Mouse (Mus musculus) MEL (cell line): ENCODE measurements around the gene Heg1. TPM values are rescaled to one million over a fixed set of nuclear protein-coding genes. Genes with fewer than 3 reads are reported as not detected.

Source experiments
- DNase-seq: peaks from one replicate; pipeline ENCODE4 v3.0.0; 2011; ENCODE audit warnings: low read depth, low spot score
- H3K27ac ChIP-seq: 2 replicates; pipeline ENCODE4 v1.5.1; 2012; ENCODE audit warnings: low read depth, mild to moderate bottlenecking, control low read depth, low read length, moderate library complexity; ENCODE audit not compliant: control insufficient read depth
- H3K27me3 ChIP-seq, 2 experiments: fragments of 150-350 bp in 1 of 2; sonication (generic) in 1 of 2; 2 replicates each; pipeline ENCODE4 v1.6.1; 2012; ENCODE audit warnings: low read length in 2 of 2, mild to moderate bottlenecking in 2 of 2, improper control_type of control experiment in 1 of 2, moderate library complexity in 1 of 2; ENCODE audit not compliant: insufficient read depth in 2 of 2, control insufficient read depth in 1 of 2
- H3K36me3 ChIP-seq, 2 experiments: 2 replicates each; pipeline ENCODE4 v1.6.1; 2012 to 2014; ENCODE audit warnings: low read length in 2 of 2, improper control_type of control experiment in 1 of 2, inconsistent platforms in 1 of 2, mild to moderate bottlenecking in 1 of 2; ENCODE audit not compliant: insufficient read depth in 2 of 2, control insufficient read depth in 1 of 2
- H3K4me1 ChIP-seq, 2 experiments: fragments of 150-350 bp in 1 of 2; sonication (generic) in 1 of 2; 2 replicates each; pipeline ENCODE4 v1.6.1; 2012; ENCODE audit warnings: low read length in 2 of 2, improper control_type of control experiment in 1 of 2, mild to moderate bottlenecking in 1 of 2; ENCODE audit not compliant: insufficient read depth in 2 of 2, control insufficient read depth in 1 of 2
- H3K4me3 ChIP-seq, 2 experiments: fragments of 150-350 bp in 1 of 2; sonication (generic) in 1 of 2; 2 replicates each; pipeline ENCODE4 v1.5.1; 2012; ENCODE audit warnings: low read depth in 2 of 2, low read length in 2 of 2, mild to moderate bottlenecking in 2 of 2, moderate library complexity in 2 of 2, control low read depth in 1 of 2, improper control_type of control experiment in 1 of 2; ENCODE audit not compliant: control insufficient read depth in 1 of 2, insufficient read depth in 1 of 2
- H3K79me2 ChIP-seq: 2 replicates; pipeline ENCODE4 v1.6.1; 2012; ENCODE audit warnings: mild to moderate bottlenecking, low read length, moderate library complexity; ENCODE audit not compliant: control insufficient read depth, poor library complexity, insufficient read depth
- H3K9ac ChIP-seq: 2 replicates; pipeline ENCODE4 v1.6.1; 2012; ENCODE audit warnings: low read depth, mild to moderate bottlenecking, control low read depth, low read length, moderate library complexity; ENCODE audit not compliant: control insufficient read depth, poor library complexity, severe bottlenecking
- H3K9me3 ChIP-seq: fragments of 150-350 bp; sonication (generic); replicated peaks from 2 replicates; pipeline ENCODE4 v1.6.1; 2012; ENCODE audit warnings: mild to moderate bottlenecking, low read length, improper control_type of control experiment, moderate library complexity; ENCODE audit not compliant: insufficient read depth
- BHLHE40 ChIP-seq: IDR thresholded peaks from 2 replicates; pipeline ENCODE4 v1.6.1; 2012; ENCODE audit warnings: low read depth, mild to moderate bottlenecking, inconsistent platforms, low read length, improper control_type of control experiment, borderline replicate concordance
- CHD1 ChIP-seq: IDR thresholded peaks from 2 replicates; pipeline ENCODE4 v1.6.1; 2012; ENCODE audit warnings: low read depth, mild to moderate bottlenecking, inconsistent platforms, low read length, improper control_type of control experiment
- CHD2 ChIP-seq: IDR thresholded peaks from 2 replicates; pipeline ENCODE4 v1.6.1; 2011; ENCODE audit warnings: low read length, improper control_type of control experiment
- CTCF ChIP-seq, 3 experiments: IDR thresholded peaks in 2 of 3; conservative IDR thresholded peaks in 1 of 3; 2 replicates each; pipeline ENCODE4 v1.5.1; 2011 to 2012; ENCODE audit warnings: low read length in 3 of 3, low read depth in 2 of 3, mild to moderate bottlenecking in 2 of 3, improper control_type of control experiment in 1 of 3, inconsistent platforms in 1 of 3, mixed read lengths in 1 of 3, moderate library complexity in 1 of 3; ENCODE audit not compliant: control insufficient read depth in 1 of 3, insufficient read depth in 1 of 3, poor library complexity in 1 of 3, severe bottlenecking in 1 of 3
- ETS1 ChIP-seq: IDR thresholded peaks from 2 replicates; pipeline ENCODE4 v1.6.1; 2012; ENCODE audit warnings: low read depth, mild to moderate bottlenecking, inconsistent platforms, low read length, improper control_type of control experiment, moderate library complexity
- GATA1 ChIP-seq: IDR thresholded peaks from 2 replicates; pipeline ENCODE4 v1.6.1; 2011; ENCODE audit warnings: low read depth, low read length, improper control_type of control experiment
- HCFC1 ChIP-seq: IDR thresholded peaks from 2 replicates; pipeline ENCODE4 v1.6.1; 2012; ENCODE audit warnings: low read depth, mild to moderate bottlenecking, inconsistent platforms, low read length, improper control_type of control experiment, moderate library complexity
- JUND ChIP-seq: IDR thresholded peaks from 2 replicates; pipeline ENCODE4 v1.6.1; 2011; ENCODE audit warnings: low read depth, mild to moderate bottlenecking, improper control_type of control experiment, low read length
- KAT2A ChIP-seq: conservative IDR thresholded peaks from 2 replicates; pipeline ENCODE4 v1.6.1; 2012; ENCODE audit warnings: low read depth, low read length, improper control_type of control experiment, inconsistent platforms
- MAFK ChIP-seq: IDR thresholded peaks from 2 replicates; pipeline ENCODE4 v1.6.1; 2011; ENCODE audit warnings: low read depth, mild to moderate bottlenecking, low read length, improper control_type of control experiment, borderline replicate concordance
- MAX ChIP-seq: IDR thresholded peaks from 2 replicates; pipeline ENCODE4 v1.6.1; 2011; ENCODE audit warnings: low read length, improper control_type of control experiment
- MAZ ChIP-seq: IDR thresholded peaks from 2 replicates; pipeline ENCODE4 v1.6.1; 2012; ENCODE audit warnings: low read depth, mild to moderate bottlenecking, inconsistent platforms, low read length, improper control_type of control experiment
- MEF2A ChIP-seq: IDR thresholded peaks from 2 replicates; pipeline ENCODE4 v1.6.1; 2014; ENCODE audit warnings: low read depth, mild to moderate bottlenecking, inconsistent platforms, low read length, improper control_type of control experiment; ENCODE audit not compliant: poor library complexity, insufficient replicate concordance, severe bottlenecking; ENCODE audit errors: extremely low read depth
- MXI1 ChIP-seq: IDR thresholded peaks from 2 replicates; pipeline ENCODE4 v1.6.1; 2011; ENCODE audit warnings: mild to moderate bottlenecking, low read depth, low read length, improper control_type of control experiment
- MYB ChIP-seq: IDR thresholded peaks from 2 replicates; pipeline ENCODE4 v1.6.1; 2011; ENCODE audit warnings: mild to moderate bottlenecking, low read depth, low read length, improper control_type of control experiment
- MYC ChIP-seq: IDR thresholded peaks from 2 replicates; pipeline ENCODE4 v1.6.1; 2011; ENCODE audit warnings: low read depth, mild to moderate bottlenecking, low read length, improper control_type of control experiment, moderate library complexity
- NELFE ChIP-seq: IDR thresholded peaks from 2 replicates; pipeline ENCODE4 v1.6.1; 2011; ENCODE audit warnings: low read depth, low read length, improper control_type of control experiment
- POLR2AphosphoS5 ChIP-seq: IDR thresholded peaks from 2 replicates; pipeline ENCODE4 v1.6.1; 2012; ENCODE audit warnings: low read depth, borderline replicate concordance, mild to moderate bottlenecking, inconsistent platforms, low read length, moderate library complexity, mixed read lengths
- RAD21 ChIP-seq: IDR thresholded peaks from 2 replicates; pipeline ENCODE4 v1.6.1; 2011; ENCODE audit warnings: mild to moderate bottlenecking, low read depth, low read length, improper control_type of control experiment
- SIN3A ChIP-seq: IDR thresholded peaks from 2 replicates; pipeline ENCODE4 v1.6.1; 2012; ENCODE audit warnings: low read length, improper control_type of control experiment, inconsistent platforms
- TAL1 ChIP-seq: IDR thresholded peaks from 2 replicates; pipeline ENCODE4 v1.6.1; 2012; ENCODE audit warnings: mild to moderate bottlenecking, inconsistent platforms, low read length, moderate library complexity, mixed read lengths
- TBP ChIP-seq: IDR thresholded peaks from 2 replicates; pipeline ENCODE4 v1.8.0; 2011; ENCODE audit warnings: low read depth, low read length, improper control_type of control experiment
- TCF12 ChIP-seq: IDR thresholded peaks from 2 replicates; pipeline ENCODE4 v1.6.1; 2014; ENCODE audit warnings: low read depth, mild to moderate bottlenecking, inconsistent platforms, low read length, improper control_type of control experiment, moderate library complexity
- USF1 ChIP-seq: IDR thresholded peaks from 2 replicates; pipeline ENCODE4 v1.6.1; 2014; ENCODE audit warnings: low read depth, mild to moderate bottlenecking, inconsistent platforms, low read length, improper control_type of control experiment, moderate library complexity
- ZMIZ1 ChIP-seq: IDR thresholded peaks from 2 replicates; pipeline ENCODE4 v1.6.1; 2012; ENCODE audit warnings: low read depth, mild to moderate bottlenecking, inconsistent platforms, low read length, improper control_type of control experiment, moderate library complexity
- polyA plus RNA-seq, 2 experiments: library from polyadenylated mRNA; stranded (reverse) in 1 of 2; unstranded in 1 of 2; fragments of >175 nt in 1 of 2; fragments of >200 nt in 1 of 2; gene quantifications; 2 replicates each; pipeline versions ENCODE4 v1.2.1 to v1.2.4; 2012; ENCODE audit warnings: low replicate concordance in 2 of 2, low read depth in 1 of 2; ENCODE audit not compliant: insufficient read length in 2 of 2, insufficient read depth in 1 of 2, missing spikeins in 1 of 2
- total RNA-seq: library from RNA; depleted of rRNA; stranded (reverse); fragments of 300-350 nt; gene quantifications from 2 replicates; pipeline ENCODE4 v1.2.3, GENCODE M21; 2012

Gene Heg1
- total and polyA plus RNA-seq, 3 experiments = 4.1 to 72.0 (median 6.9) TPM

DNA sequence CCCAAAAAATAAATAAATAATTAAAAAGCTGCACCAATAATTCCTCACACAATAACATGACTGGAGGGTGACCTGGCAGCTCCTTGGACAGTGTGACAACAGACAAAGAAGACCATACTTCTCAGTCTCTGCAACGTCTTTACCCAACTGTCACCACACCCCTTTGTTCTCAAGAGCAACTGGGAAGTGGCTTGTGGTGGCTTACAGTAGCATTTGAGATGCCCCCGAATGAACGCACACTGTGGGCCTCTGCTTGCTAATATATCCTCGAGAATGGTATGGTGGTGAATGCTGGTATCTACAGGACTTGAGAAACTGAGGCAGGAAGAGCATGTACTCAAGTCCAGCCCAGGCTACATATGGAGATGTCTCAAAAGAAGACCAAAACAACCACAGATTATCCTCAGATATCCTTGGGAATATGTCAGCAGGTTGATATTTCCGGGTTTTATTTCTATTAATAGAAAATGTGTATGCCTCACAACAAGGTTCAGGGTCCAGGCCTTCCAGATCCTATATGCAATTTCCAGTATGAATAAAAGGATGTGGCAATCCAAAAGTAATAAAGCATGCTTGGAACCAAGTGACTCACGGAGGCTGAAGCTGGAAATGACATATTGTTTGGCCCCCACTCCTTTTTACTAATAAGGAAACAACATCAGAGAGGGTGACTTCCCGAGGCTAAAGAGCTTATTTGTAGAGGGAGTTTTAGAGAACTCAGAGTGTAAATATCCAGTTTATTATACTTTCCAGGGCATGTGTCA is 92.8 kb downstream of the Heg1 start (continued):
- TF ChIP-seq MYB (peak; percentile 55), JUND (no peak), CHD2 (no peak), TBP (peak; percentile 78)

DNA sequence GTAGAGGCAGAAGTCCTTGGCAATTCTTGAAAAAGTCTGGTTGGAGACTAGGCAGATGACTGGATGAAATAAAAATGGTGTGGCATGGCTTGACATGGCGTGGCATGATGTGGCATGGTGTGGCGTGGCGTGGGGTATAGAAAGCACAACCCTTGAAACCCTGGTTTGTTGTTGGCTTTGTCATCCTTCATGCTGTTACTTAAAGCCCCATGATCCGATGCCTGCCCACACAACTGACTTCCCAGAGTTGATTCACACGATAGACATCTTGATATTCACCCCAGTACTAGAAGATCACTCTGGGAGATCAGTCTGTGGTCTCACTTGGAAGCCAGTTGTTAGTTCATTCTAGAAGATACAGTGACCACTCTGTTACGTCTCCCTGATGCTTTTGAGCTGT is 93.4 kb downstream of the Heg1 start:
- H3K27me3 ChIP-seq = no peaks in the 10 kb centered on the region
- H3K9me3 ChIP-seq = no peaks in the 10 kb centered on the region
- peaks cover 34 to 61% of the 10 kb centered on the region in 2 experiments for H3K4me1 ChIP-seq
- peaks cover 0 to 58% of the 10 kb centered on the region in 2 experiments; a peak in 2 of 4 replicates for H3K36me3 ChIP-seq
- no peak overlapping the region for H3K9ac ChIP-seq
- DNase-seq = no peak
- TF ChIP-seq CTCF (IDR thresholded peaks at IDR 0.05 in 2 of 3, conservative IDR thresholded peaks at IDR 0.05 in 1 of 3; ENCODE audit: control insufficient read depth in 1 of 3, insufficient read depth in 1 of 3, low read depth in 2 of 3, low read length in 3 of 3, poor library complexity in 1 of 3, severe bottlenecking in 1 of 3) (no peak), KAT2A (no peak), NELFE (peak; percentile 46), CHD1 (0 out of 2 replicates have a peak, but pooled peaks have one; percentile 16), BHLHE40 (no peak), RAD21 (no peak), CHD2 (no peak), TAL1 (no peak), MAFK (no peak), MAX (no peak), MAZ (0 out of 2 replicates have a peak, but pooled peaks have one; percentile 17), JUND (no peak), ZMIZ1 (peak; percentile 94), MXI1 (no peak)
- H3K79me2 ChIP-seq = no peaks in the 10 kb centered on the region
- peak overlapping the region; percentile 78; the same call in 1 of the 2 replicates for H3K27ac ChIP-seq
- no peak overlapping the region for H3K4me3 ChIP-seq

DNA sequence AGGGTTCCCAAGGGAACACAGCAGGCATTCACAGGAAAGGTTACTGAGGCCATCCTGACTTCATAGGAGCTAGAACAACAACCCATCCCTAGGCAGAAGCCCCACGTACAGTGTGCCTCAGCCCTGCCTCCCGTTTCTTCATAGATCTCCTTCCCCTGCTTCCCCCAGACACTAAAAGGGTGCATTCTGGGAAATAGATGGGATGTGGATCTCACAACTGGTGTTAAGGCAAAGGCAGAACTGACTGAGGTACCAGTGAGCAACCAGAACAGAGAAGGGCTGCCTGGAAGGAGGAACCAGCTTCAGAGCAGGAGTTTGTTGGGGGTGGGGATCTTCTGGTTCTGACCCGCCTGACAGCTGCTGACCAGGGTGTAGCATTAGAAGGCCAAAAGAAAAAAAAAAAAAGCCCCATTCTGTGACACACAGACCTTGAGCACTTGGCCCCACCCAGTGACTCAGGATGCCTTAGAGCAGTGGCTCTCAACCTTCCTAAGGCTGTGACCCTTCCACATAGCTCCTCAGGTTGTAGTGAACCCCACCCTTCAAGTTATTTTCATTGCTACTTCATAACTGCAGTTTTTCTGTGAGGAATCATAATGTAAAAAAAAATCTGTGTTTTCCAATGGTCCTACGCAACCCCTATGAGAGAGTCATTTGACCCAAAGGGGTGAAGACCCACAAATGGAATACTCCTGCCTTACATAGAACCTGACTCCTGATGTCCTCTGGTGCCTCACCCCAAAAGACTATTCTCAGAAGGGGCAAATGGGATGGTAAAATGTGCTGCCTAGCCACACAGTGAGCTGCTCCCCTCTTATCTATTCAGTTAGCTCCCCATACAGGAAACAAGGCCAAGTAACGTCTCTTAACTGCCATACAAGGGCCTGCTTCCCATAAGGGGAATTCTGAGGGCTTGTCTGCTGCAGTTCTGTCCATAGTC is 97.9 kb downstream of the Heg1 start:
- Histone ChIP-seq H3K27ac (peak overlapping the region; percentile 97), H3K27me3 (no peaks in the 10 kb centered on the region), H3K79me2 (no peaks in the 10 kb centered on the region), H3K9me3 (no peaks in the 10 kb centered on the region), H3K4me1 (peaks cover 43 to 67% of the 10 kb centered on the region in 2 experiments), H3K4me3 (no peak overlapping the region; a peak in 2 of 4 replicates), H3K36me3 (peaks cover 0 to 59% of the 10 kb centered on the region in 2 experiments; a peak in 2 of 4 replicates), H3K9ac (peak overlapping the region; percentile 54)
- DNase-seq = peak; percentile 90
- TF ChIP-seq GATA1 = peak; percentile 94
- no peak for TF ChIP-seq RAD21
- peak; percentile 19; the same call in 1 of the 2 replicates for TF ChIP-seq HCFC1
- TF ChIP-seq SIN3A = peak; percentile 84
- TF ChIP-seq TBP = peak; percentile 86
- peak; percentile 91 for TF ChIP-seq TCF12
- no peak for TF ChIP-seq KAT2A
- TF ChIP-seq ETS1 = peak; percentile 86
- peak; percentile 100 for TF ChIP-seq MYB
- 0 out of 2 replicates have a peak, but pooled peaks have one; percentile 7 for TF ChIP-seq MAZ
- peak; percentile 56; the same call in 1 of the 2 replicates for TF ChIP-seq POLR2AphosphoS5
- no peak for TF ChIP-seq USF1
- TF ChIP-seq MYC = peak; percentile 84; the same call in 1 of the 2 replicates
- TF ChIP-seq MEF2A = no peak
- no peak for TF ChIP-seq MAFK
